Mouse (Mus musculus) layer of hippocampus, adult 9-11 months (tissue): ENCODE data around the gene Prdx4.
"Not testable (repeated sequence)": the region's sequence is repeated elsewhere in the genome, so short reads cannot be mapped to it uniquely, and the experiment has no call there.

Source experiments
- DNase-seq: peaks from one replicate; pipeline ENCODE4 v3.0.0; 2022

Gene Prdx4

GRCm38 (mm10) chrX:155340654-155341053 lies at the start of gene Prdx4:
TSS of gene Prdx4 (minus strand) at chrX:155340754.
- DNase-seq = no peak

GRCm38 (mm10) chrX:155376538-155376937 lies 36.0 kb upstream of the Prdx4 start:
- no peak for DNase-seq

GRCm38 (mm10) chrX:155375458-155375857 lies 34.9 kb upstream of the Prdx4 start:
- DNase-seq = no peak

- DNase-seq = not testable (repeated sequence)
Measured at GRCm38 (mm10) chrX:155370110-155370509, 29.6 kb upstream of the Prdx4 start.

- no peak for DNase-seq
Measured at GRCm38 (mm10) chrX:155365095-155365494, 24.5 kb upstream of the Prdx4 start.

- no peak for DNase-seq
Measured at GRCm38 (mm10) chrX:155346249-155346648, 5.7 kb upstream of the Prdx4 start.

GRCm38 (mm10) chrX:155337905-155338721 lies 2.4 kb downstream of the Prdx4 start:
- DNase-seq = peak; percentile 52

- no peak for DNase-seq
Measured at GRCm38 (mm10) chrX:155337567-155337904, 3.0 kb downstream of the Prdx4 start.

GRCm38 (mm10) chrX:155318005-155318404 lies 22.5 kb downstream of the Prdx4 start:
- no peak for DNase-seq

GRCm38 (mm10) chrX:155306390-155306789 lies 34.2 kb downstream of the Prdx4 start:
- no peak for DNase-seq

- no peak for DNase-seq
Measured at GRCm38 (mm10) chrX:155280427-155281044, 60.0 kb downstream of the Prdx4 start.

GRCm38 (mm10) chrX:155278483-155278882 lies 62.1 kb downstream of the Prdx4 start:
- DNase-seq = no peak
